Mouse (Mus musculus): ENCODE measurements around the gene Usp39. TPM values are rescaled to one million over a fixed set of nuclear protein-coding genes. Genes with fewer than 3 reads are reported as not detected.

Gene Usp39
- polyA plus RNA-seq, 1 experiment from 2014 or later, result 32.4 TPM

DNA sequence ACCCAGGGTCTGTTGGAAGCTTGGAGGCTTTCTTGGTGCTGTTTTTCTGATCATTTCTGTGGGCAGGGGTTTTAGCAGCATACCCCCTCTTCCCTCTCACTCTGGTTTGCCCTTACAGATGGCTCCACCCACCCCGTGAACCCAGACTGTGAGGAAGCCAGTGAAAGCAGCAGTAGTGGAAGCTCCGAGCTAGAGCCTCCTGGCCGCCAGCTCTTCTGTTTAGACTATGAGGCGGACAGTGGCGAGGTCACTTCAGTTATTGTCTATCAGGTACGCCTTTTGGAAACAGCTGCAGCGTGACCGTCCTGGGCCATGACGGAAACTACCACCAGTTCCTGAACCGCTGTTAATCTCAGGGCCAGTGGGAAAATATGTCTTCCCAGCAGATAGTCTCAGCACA is 3.4 kb upstream of the Usp39 start:
- peak overlapping the region; percentile 42; the same call in 1 of the 2 replicates for H3K9ac ChIP-seq (ENCODE audit: low read length)
- peaks cover 2 to 45% of the 10 kb centered on the region in 2 experiments; a peak in 3 of 4 replicates for H3K4me1 ChIP-seq (ENCODE audit: control insufficient read depth in 2 of 2, insufficient read depth in 2 of 2, low read length in 2 of 2)
- H3K4me2 ChIP-seq (ENCODE audit: low read length), result peak overlapping the region; percentile 73

DNA sequence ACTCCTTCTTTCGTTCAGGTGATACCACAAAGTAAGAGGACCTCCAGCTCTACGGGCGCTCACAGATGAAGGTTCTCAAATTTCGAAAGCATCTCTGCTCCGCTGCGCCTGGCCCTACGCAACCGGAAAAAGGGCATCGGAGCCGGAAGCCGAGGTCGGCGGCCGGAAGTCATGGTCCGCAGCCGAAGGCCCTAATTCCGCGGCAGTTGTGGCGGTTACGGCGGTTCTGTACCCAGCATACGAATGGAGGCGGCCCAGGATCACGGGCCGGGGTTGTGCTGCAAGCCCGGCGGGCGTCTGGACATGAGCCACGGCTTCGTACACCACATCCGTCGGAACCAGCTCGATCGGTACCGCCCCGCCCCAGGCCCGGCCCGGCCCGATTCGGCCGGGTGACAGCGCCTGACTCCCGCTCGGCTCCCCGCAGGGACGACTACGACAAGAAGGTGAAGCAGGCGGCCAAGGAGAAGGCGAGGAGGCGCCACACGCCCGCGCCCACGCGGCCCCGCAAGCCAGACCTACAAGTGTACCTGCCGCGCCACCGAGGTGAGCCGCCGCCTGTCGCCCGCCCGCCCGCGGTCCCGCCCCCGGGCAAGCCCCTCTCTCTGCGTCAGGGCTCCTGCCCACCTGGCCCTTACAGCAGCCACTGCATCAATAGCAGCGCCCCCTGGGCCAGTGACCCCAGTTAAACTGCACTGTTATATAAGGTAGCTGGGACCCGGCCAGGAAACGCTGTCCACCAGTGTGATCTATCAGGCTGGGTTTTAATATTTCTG is 2.4 kb upstream of the Usp39 start, which contains the start of gene 0610030E20Rik:
Gene 0610030E20Rik, plus strand, starts transcription at position 152 of the 776 bp plus-strand sequence.
- WGBS, result under 1% methylated on average over 64 of the region's 72 CpGs
- peaks cover under 1 to 38% of the 10 kb centered on the region in 2 experiments; a peak in 3 of 4 replicates for H3K4me1 ChIP-seq (ENCODE audit: control insufficient read depth in 2 of 2, insufficient read depth in 2 of 2, low read length in 2 of 2)
- peak; percentile 69 for ATAC-seq (ENCODE audit: insufficient number of reproducible peaks, insufficient read depth, low FRiP score, low read depth)
- no peaks in the 10 kb centered on the region for H3K9me3 ChIP-seq (ENCODE audit: control insufficient read depth, low read length)
- peak within 1 kb of the TSS; percentile 83 to 85 for H3K27ac ChIP-seq (replicated peaks in 1 of 2; ENCODE audit: control insufficient read depth in 1 of 2, insufficient read depth in 1 of 2, low read depth in 2 of 2, low read length in 2 of 2)
- H3K27me3 ChIP-seq (ENCODE audit: control insufficient read depth, insufficient read depth, low read length), result no peaks in the 10 kb centered on the region
- H3K4me3 ChIP-seq (ENCODE audit: control insufficient read depth in 1 of 2, insufficient read depth in 1 of 2, low read depth in 1 of 2, low read length in 2 of 2), result peak within 1 kb of the TSS; percentile 70 to 98
- peak within 1 kb of the TSS; percentile 73 for H3K4me2 ChIP-seq (ENCODE audit: low read length)
- H3K9ac ChIP-seq (ENCODE audit: low read length), result peak within 1 kb of the TSS; percentile 84
- H3K36me3 ChIP-seq (ENCODE audit: control insufficient read depth, insufficient read depth, low read length), result peaks cover 35% of the 10 kb centered on the region

More for the DNA sequence above, 3.4 kb upstream of the Usp39 start:
- H3K27me3 ChIP-seq (ENCODE audit: control insufficient read depth, insufficient read depth, low read length), result no peaks in the 10 kb centered on the region
- ATAC-seq (ENCODE audit: insufficient number of reproducible peaks, insufficient read depth, low FRiP score, low read depth), result no peak
- H3K36me3 ChIP-seq (ENCODE audit: control insufficient read depth, insufficient read depth, low read length), result peaks cover 30% of the 10 kb centered on the region
- H3K4me3 ChIP-seq (ENCODE audit: control insufficient read depth in 1 of 2, insufficient read depth in 1 of 2, low read depth in 1 of 2, low read length in 2 of 2), result no peak overlapping the region; a peak in 1 of 4 replicates
- no peaks in the 10 kb centered on the region for H3K9me3 ChIP-seq (ENCODE audit: control insufficient read depth, low read length)
- peak overlapping the region in 1 of 2 experiments; percentile 83; a peak in 1 of 4 replicates for H3K27ac ChIP-seq (replicated peaks in 1 of 2; ENCODE audit: control insufficient read depth in 1 of 2, insufficient read depth in 1 of 2, low read depth in 2 of 2, low read length in 2 of 2)
- WGBS, result 76% methylated on average over 10 of the region's 10 CpGs

DNA sequence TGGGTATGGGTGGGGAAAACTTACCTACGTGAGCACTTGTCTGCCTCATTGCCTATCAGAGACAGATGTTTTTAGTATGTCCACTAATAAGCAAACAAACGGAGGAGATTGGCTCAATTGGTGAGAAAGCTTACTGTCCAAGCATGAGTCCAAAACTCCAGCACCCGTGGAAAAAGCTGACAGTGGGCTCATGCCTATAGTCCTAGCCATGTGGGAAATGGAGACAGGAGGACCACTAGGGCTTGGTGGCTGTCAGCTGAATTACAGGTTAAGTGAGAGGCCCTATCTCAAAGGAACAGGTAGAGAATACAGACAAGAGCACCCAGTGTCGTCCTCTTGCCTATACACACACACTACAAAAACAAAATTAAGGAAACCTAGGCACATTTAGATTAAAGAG is 1.3 kb upstream of the Usp39 start:
- Histone ChIP-seq H3K27me3 (ENCODE audit: control insufficient read depth, insufficient read depth, low read length) (no peaks in the 10 kb centered on the region), H3K4me2 (ENCODE audit: low read length) (no peak overlapping the region), H3K4me1 (ENCODE audit: control insufficient read depth in 2 of 2, insufficient read depth in 2 of 2, low read length in 2 of 2) (peaks cover 0 to 30% of the 10 kb centered on the region in 2 experiments; a peak in 2 of 4 replicates), H3K36me3 (ENCODE audit: control insufficient read depth, insufficient read depth, low read length) (peaks cover 40% of the 10 kb centered on the region), H3K27ac (replicated peaks in 1 of 2; ENCODE audit: control insufficient read depth in 1 of 2, insufficient read depth in 1 of 2, low read depth in 2 of 2, low read length in 2 of 2) (no peak overlapping the region), H3K9ac (ENCODE audit: low read length) (no peak overlapping the region), H3K4me3 (ENCODE audit: control insufficient read depth in 1 of 2, insufficient read depth in 1 of 2, low read depth in 1 of 2, low read length in 2 of 2) (peak overlapping the region in 1 of 2 experiments; percentile 70; a peak in 1 of 4 replicates), H3K9me3 (ENCODE audit: control insufficient read depth, low read length) (no peaks in the 10 kb centered on the region)
- no peak for ATAC-seq (ENCODE audit: insufficient number of reproducible peaks, insufficient read depth, low FRiP score, low read depth)
- WGBS, result 81% methylated on average over 4 of the region's 4 CpGs

DNA sequence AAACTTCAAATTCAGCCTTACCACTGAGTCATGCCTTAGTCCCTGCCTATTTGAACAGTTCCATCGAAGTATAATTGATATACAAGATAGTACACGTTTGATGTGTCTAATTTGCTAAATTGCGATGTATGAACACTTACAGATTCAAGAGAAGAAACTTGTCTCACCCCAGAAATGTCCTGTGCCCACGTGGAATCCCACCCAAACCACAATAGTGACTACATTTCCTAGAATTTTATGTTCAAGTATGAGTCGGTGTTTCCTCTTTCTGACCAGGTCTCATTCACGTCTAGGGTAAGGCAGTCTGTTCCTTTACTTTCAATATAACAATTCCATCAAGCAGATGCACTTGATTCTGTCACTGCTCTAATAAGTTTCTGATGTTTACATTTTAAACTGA is 649 bp upstream of the Usp39 start:
- H3K9me3 ChIP-seq (ENCODE audit: control insufficient read depth, low read length), result no peaks in the 10 kb centered on the region
- H3K27ac ChIP-seq (replicated peaks in 1 of 2; ENCODE audit: control insufficient read depth in 1 of 2, insufficient read depth in 1 of 2, low read depth in 2 of 2, low read length in 2 of 2), result peak overlapping the region in 1 of 2 experiments; percentile 75; a peak in 2 of 4 replicates
- no peak for ATAC-seq (ENCODE audit: insufficient number of reproducible peaks, insufficient read depth, low FRiP score, low read depth)
- H3K36me3 ChIP-seq (ENCODE audit: control insufficient read depth, insufficient read depth, low read length), result peaks cover 34% of the 10 kb centered on the region
- peaks cover 0 to 28% of the 10 kb centered on the region in 2 experiments; a peak in 2 of 4 replicates for H3K4me1 ChIP-seq (ENCODE audit: control insufficient read depth in 2 of 2, insufficient read depth in 2 of 2, low read length in 2 of 2)
- H3K4me3 ChIP-seq (ENCODE audit: control insufficient read depth in 1 of 2, insufficient read depth in 1 of 2, low read depth in 1 of 2, low read length in 2 of 2), result peak overlapping the region in 1 of 2 experiments; percentile 87; a peak in 2 of 4 replicates
- H3K4me2 ChIP-seq (ENCODE audit: low read length), result peak overlapping the region; percentile 92
- WGBS, result 49% methylated on average over 6 of the region's 6 CpGs
- no peaks in the 10 kb centered on the region for H3K27me3 ChIP-seq (ENCODE audit: control insufficient read depth, insufficient read depth, low read length)
- peak overlapping the region; percentile 94; the same call in 1 of the 2 replicates for H3K9ac ChIP-seq (ENCODE audit: low read length)

DNA sequence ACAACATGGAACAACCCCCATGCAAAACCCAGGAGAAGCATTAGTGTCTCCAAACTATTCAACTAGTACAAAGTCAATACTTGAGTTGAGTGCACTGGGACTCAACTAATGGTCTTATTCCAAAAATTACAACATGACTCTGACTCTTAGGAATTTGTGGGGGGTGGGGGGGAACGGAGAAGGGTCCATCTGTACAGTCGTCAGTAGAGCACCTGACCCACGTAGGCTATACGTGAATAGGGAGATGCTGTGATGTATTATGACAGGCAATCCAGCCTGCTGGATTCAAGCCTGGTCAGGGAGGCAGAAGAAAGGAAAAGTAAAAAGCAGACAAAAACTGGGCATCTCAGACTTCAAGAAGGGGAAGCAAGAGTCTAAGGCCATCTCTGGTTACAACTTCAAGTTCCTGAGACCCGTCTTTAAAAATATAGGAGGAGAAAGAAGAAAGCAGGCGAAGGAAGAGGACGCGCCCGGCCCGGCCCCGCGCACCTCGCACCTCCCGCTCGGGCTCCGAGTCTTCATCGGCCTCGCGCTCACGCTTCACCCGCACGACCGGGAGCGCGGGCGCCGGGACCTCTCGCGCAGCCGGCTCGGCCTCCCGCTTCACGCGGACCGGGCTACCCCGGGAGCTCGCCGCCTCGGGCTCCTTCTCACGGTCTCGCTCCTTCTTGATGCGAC is 449 bp downstream of the Usp39 start:
- Histone ChIP-seq H3K4me2 (ENCODE audit: low read length) (peak overlapping the region; percentile 92), H3K27ac (replicated peaks in 1 of 2; ENCODE audit: control insufficient read depth in 1 of 2, insufficient read depth in 1 of 2, low read depth in 2 of 2, low read length in 2 of 2) (peak overlapping the region; percentile 28 to 75; a peak in 3 of 4 replicates), H3K9ac (ENCODE audit: low read length) (peak overlapping the region; percentile 94), H3K9me3 (ENCODE audit: control insufficient read depth, low read length) (no peaks in the 10 kb centered on the region), H3K36me3 (ENCODE audit: control insufficient read depth, insufficient read depth, low read length) (peaks cover 27% of the 10 kb centered on the region), H3K4me3 (ENCODE audit: control insufficient read depth in 1 of 2, insufficient read depth in 1 of 2, low read depth in 1 of 2, low read length in 2 of 2) (peak overlapping the region; percentile 87 to 95), H3K27me3 (ENCODE audit: control insufficient read depth, insufficient read depth, low read length) (no peaks in the 10 kb centered on the region), H3K4me1 (ENCODE audit: control insufficient read depth in 2 of 2, insufficient read depth in 2 of 2, low read length in 2 of 2) (peaks cover 0 to 28% of the 10 kb centered on the region in 2 experiments; a peak in 2 of 4 replicates)
- no peak for ATAC-seq (ENCODE audit: insufficient number of reproducible peaks, insufficient read depth, low FRiP score, low read depth)
- WGBS, result 0% methylated on average over 41 of the region's 42 CpGs

DNA sequence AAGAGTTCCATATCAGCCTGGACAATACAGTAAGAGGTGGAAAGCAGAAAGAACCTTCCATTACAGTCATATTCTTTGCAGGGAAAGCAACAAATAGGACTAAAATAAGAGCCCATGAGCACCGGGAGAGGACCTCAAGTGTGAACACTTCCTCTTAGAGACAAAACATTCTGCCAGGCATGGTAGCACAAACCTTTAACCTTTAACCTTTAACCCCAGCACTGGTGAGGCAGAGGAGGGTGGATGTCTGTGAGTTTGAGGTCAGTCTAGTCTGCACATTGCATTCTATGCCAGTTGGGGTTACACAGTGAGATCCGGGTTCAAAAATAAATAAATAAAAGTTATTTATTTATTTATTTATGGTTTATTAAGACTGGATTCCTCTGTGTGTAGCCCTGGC is 4.5 kb downstream of the Usp39 start:
- peaks cover 0 to 14% of the 10 kb centered on the region in 2 experiments; a peak in 2 of 4 replicates for H3K4me1 ChIP-seq (ENCODE audit: control insufficient read depth in 2 of 2, insufficient read depth in 2 of 2, low read length in 2 of 2)
- no peaks in the 10 kb centered on the region for H3K9me3 ChIP-seq (ENCODE audit: control insufficient read depth, low read length)
- no peak overlapping the region for H3K9ac ChIP-seq (ENCODE audit: low read length)
- H3K4me3 ChIP-seq (ENCODE audit: control insufficient read depth in 1 of 2, insufficient read depth in 1 of 2, low read depth in 1 of 2, low read length in 2 of 2), result no peak overlapping the region
- no peak overlapping the region for H3K4me2 ChIP-seq (ENCODE audit: low read length)
- peaks cover 55% of the 10 kb centered on the region for H3K36me3 ChIP-seq (ENCODE audit: control insufficient read depth, insufficient read depth, low read length)
- H3K27me3 ChIP-seq (ENCODE audit: control insufficient read depth, insufficient read depth, low read length), result no peaks in the 10 kb centered on the region
- 63% methylated on average over 2 of the region's 2 CpGs for WGBS
- no peak overlapping the region for H3K27ac ChIP-seq (replicated peaks in 1 of 2; ENCODE audit: control insufficient read depth in 1 of 2, insufficient read depth in 1 of 2, low read depth in 2 of 2, low read length in 2 of 2)
- no peak for ATAC-seq (ENCODE audit: insufficient number of reproducible peaks, insufficient read depth, low FRiP score, low read depth)

DNA sequence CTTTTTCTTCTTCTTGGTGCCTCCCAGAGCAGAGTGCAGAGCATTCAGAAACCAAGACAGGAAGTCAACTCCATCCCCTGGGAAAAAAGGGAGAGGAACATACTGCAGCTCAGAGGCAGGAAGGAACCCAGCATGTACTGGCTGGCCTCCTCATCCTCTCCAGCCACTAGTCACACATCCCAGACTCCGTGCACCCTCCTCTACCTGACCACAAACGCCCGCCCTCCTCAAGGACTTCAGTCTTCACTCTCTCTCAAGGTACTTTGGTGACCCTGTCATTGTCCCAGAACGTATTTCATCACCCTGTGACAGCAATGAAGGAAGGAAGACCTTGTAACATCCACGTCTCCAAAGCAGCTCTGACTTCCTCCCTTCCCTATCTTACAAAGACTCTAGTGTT is 11.9 kb downstream of the Usp39 start:
- H3K4me3 ChIP-seq (ENCODE audit: control insufficient read depth in 1 of 2, insufficient read depth in 1 of 2, low read depth in 1 of 2, low read length in 2 of 2), result no peak overlapping the region
- no peak for ATAC-seq (ENCODE audit: insufficient number of reproducible peaks, insufficient read depth, low FRiP score, low read depth)
- WGBS, result 34% methylated on average over 5 of the region's 5 CpGs
- H3K9ac ChIP-seq (ENCODE audit: low read length), result peak overlapping the region; percentile 27; the same call in 1 of the 2 replicates
- H3K9me3 ChIP-seq (ENCODE audit: control insufficient read depth, low read length), result no peaks in the 10 kb centered on the region
- H3K36me3 ChIP-seq (ENCODE audit: control insufficient read depth, insufficient read depth, low read length), result peaks cover 87% of the 10 kb centered on the region
- peak overlapping the region; percentile 54 to 71; a peak in 3 of 4 replicates for H3K27ac ChIP-seq (replicated peaks in 1 of 2; ENCODE audit: control insufficient read depth in 1 of 2, insufficient read depth in 1 of 2, low read depth in 2 of 2, low read length in 2 of 2)
- H3K4me2 ChIP-seq (ENCODE audit: low read length), result no peak overlapping the region
- no peaks in the 10 kb centered on the region for H3K27me3 ChIP-seq (ENCODE audit: control insufficient read depth, insufficient read depth, low read length)
- H3K4me1 ChIP-seq (ENCODE audit: control insufficient read depth in 2 of 2, insufficient read depth in 2 of 2, low read length in 2 of 2), result peaks cover 3 to 10% of the 10 kb centered on the region in 2 experiments; a peak in 3 of 4 replicates
